Mouse (Mus musculus) heart, embryonic 10.5 days (tissue): Measurements from ENCODE around the gene Olfr720. TPM values are rescaled to one million over a fixed set of nuclear protein-coding genes. Genes with fewer than 3 reads are reported as not detected.

Source experiments
- DNase-seq: peaks from one replicate; pipeline ENCODE4 v3.0.0-alpha.2; 2017; ENCODE audit warnings: low spot score
- H3K27ac ChIP-seq: fragments of 300-500 bp; sonication (generic); 2 replicates; pipeline ENCODE4 v1.5.1; 2016; ENCODE audit warnings: mild to moderate bottlenecking
- H3K27me3 ChIP-seq: fragments of 300-500 bp; sonication (generic); 2 replicates; pipeline ENCODE4 v1.6.1; 2016; ENCODE audit warnings: mild to moderate bottlenecking; ENCODE audit not compliant: poor library complexity, insufficient read depth, severe bottlenecking
- H3K36me3 ChIP-seq: fragments of 300-500 bp; sonication (generic); 2 replicates; pipeline ENCODE4 v1.6.1; 2016; ENCODE audit warnings: mild to moderate bottlenecking, moderate library complexity
- H3K4me1 ChIP-seq: fragments of 300-500 bp; sonication (generic); 2 replicates; pipeline ENCODE4 v1.6.1; 2016; ENCODE audit warnings: mild to moderate bottlenecking
- H3K4me3 ChIP-seq: fragments of 300-500 bp; sonication (generic); 2 replicates; pipeline ENCODE4 v1.5.1; 2016; ENCODE audit warnings: mild to moderate bottlenecking, moderate library complexity
- H3K9me3 ChIP-seq: fragments of 300-500 bp; sonication (generic); 2 replicates; pipeline ENCODE4 v1.6.1; 2016; ENCODE audit warnings: mild to moderate bottlenecking, moderate library complexity
- WGBS: fragments of 180-500 bp; shearing (Covaris S2); methylation state at CpG from one replicate; pipeline ENCODE4 v1.1.7; 2016; 5-methylcytosine and 5-hydroxymethylcytosine counted together
- polyA plus RNA-seq: library from polyadenylated mRNA; unstranded; fragments of >200 nt; fragmentation: Nextera tagmentation; extraction: Ambion mirVana; gene quantifications from 2 replicates; pipeline ENCODE4 v1.2.1, GENCODE M21; 2016

Olfr720 gene
- polyA plus RNA-seq: not detected in 2 replicates

DNA sequence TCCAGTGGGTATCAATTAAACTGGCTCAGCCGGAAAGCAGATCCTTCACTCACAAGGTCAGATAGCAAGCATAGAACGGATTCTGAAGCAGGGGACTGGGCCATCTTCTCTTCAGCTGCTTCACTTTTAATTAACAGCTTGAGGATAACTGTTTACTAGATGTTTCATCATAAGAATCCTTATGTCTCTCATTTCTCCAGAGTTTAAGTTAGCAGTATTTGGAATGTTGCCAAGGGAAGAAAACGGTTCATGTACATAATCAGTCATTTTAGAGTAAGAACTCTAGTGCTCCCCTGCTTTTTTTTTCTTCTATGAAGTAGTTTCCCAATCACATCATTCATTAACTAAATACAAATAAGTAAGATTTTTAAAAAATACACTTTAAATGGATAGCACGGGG is at the start of gene Olfr720:
Gene Olfr720, minus strand, starts transcription at position 101 of the 400 bp plus-strand sequence.
- Histone ChIP-seq H3K4me3 (no peak within 1 kb of the TSS), H3K27ac (no peak within 1 kb of the TSS), H3K4me1 (no peaks in the 10 kb centered on the region), H3K9me3 (no peaks in the 10 kb centered on the region), H3K27me3 (no peaks in the 10 kb centered on the region), H3K36me3 (no peaks in the 10 kb centered on the region)
- no peak for DNase-seq
- WGBS: 72% methylated on average over 4 of the region's 4 CpGs

Other genes with a start within 250 kb of the Olfr720 start
- gene Atxn7, start 225.4 kb downstream of the Olfr720 start, polyA plus RNA-seq: 2.6 and 3.0 TPM in 2 replicates
- 131 and 135 TPM in 2 replicates for gene Thoc7, start 225.0 kb downstream of the Olfr720 start, polyA plus RNA-seq
- gene Psmd6, start 65.9 kb downstream of the Olfr720 start, polyA plus RNA-seq: 237 and 269 TPM in 2 replicates
- gene Olfr31, start 136.0 kb upstream of the Olfr720 start, polyA plus RNA-seq: not detected in 2 replicates
- 5.0 and 5.3 TPM in 2 replicates for gene Il3ra, start 159.4 kb upstream of the Olfr720 start, polyA plus RNA-seq
- not detected in 2 replicates for gene Olfr721-ps1, start 214.5 kb upstream of the Olfr720 start, polyA plus RNA-seq